Mouse (Mus musculus) liver, embryonic 15.5 days (tissue): ENCODE measurements around the gene Cul7. TPM values are rescaled to one million over a fixed set of nuclear protein-coding genes. Genes with fewer than 3 reads are reported as not detected.

Source experiments
- ATAC-seq: fragments of 200-750 bp; cut with Nextera tagmentation; 2 replicates; pipeline ENCODE4 v1.8.0; 2017; ENCODE audit warnings: moderate number of reproducible peaks, mild to moderate bottlenecking, moderate library complexity; ENCODE audit not compliant: insufficient read depth
- H3K27ac ChIP-seq: fragments of 300-500 bp; sonication (generic); replicated peaks from 2 replicates; pipeline ENCODE4 v1.5.1; 2015; ENCODE audit warnings: mild to moderate bottlenecking, inconsistent platforms
- H3K27me3 ChIP-seq: fragments of 300-500 bp; sonication (generic); 2 replicates; pipeline ENCODE4 v1.6.1; 2015; ENCODE audit warnings: mild to moderate bottlenecking, inconsistent platforms
- H3K36me3 ChIP-seq: fragments of 300-500 bp; sonication (generic); replicated peaks from 2 replicates; pipeline ENCODE4 v1.6.1; 2015; ENCODE audit warnings: moderate library complexity, mild to moderate bottlenecking, inconsistent platforms
- H3K4me1 ChIP-seq: fragments of 300-500 bp; sonication (generic); replicated peaks from 2 replicates; pipeline ENCODE4 v1.6.1; 2015; ENCODE audit warnings: inconsistent platforms
- H3K4me2 ChIP-seq: fragments of 300-500 bp; sonication (generic); 2 replicates; pipeline ENCODE4 v1.6.1; 2015; ENCODE audit warnings: moderate library complexity, mild to moderate bottlenecking, inconsistent platforms
- H3K4me3 ChIP-seq: fragments of 300-500 bp; sonication (generic); replicated peaks from 2 replicates; pipeline ENCODE4 v1.5.1; 2015; ENCODE audit warnings: mild to moderate bottlenecking, inconsistent platforms
- H3K9ac ChIP-seq: fragments of 300-500 bp; sonication (generic); 2 replicates; pipeline ENCODE4 v1.6.1; 2015; ENCODE audit warnings: moderate library complexity, mild to moderate bottlenecking, inconsistent platforms
- H3K9me3 ChIP-seq: fragments of 300-500 bp; sonication (generic); replicated peaks from 2 replicates; pipeline ENCODE4 v1.6.1; 2016; ENCODE audit warnings: inconsistent platforms
- WGBS: fragments of 180-500 bp; shearing (Covaris S2); methylation state at CpG from one replicate; pipeline ENCODE4 v1.1.7; 2015; ENCODE audit warnings: mixed read lengths; ENCODE audit not compliant: insufficient replicate concordance; 5-methylcytosine and 5-hydroxymethylcytosine counted together
- polyA plus RNA-seq: library from polyadenylated mRNA; unstranded; fragments of >200 nt; fragmentation: Nextera tagmentation; extraction: Ambion mirVana; gene quantifications from 2 replicates; pipeline ENCODE4 v1.2.1, GENCODE M21; 2015

Cul7 gene
- polyA plus RNA-seq, 1 experiment from 2014 or later = 9.7 TPM

DNA sequence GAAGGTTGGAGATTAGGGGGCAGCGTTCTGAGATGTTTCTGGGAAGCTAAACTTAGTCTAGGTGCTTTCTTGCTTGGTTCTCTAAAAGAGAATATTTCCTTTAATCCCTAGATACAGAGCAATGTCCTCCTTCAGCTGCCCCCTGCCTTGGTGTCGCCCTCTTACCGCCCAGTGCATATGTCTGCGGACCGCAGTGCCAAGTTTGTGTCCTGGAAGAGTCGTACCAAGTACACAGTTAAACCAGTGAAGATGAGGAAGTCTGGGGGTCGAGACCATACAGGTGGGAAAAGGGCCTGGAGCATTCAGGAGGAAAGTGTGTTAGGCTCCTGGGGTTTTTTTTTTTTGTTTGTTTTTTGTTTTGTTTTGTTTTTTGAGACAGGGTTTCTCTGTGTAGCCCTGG, 2.9 kb upstream of the Cul7 start:
- H3K9me3 ChIP-seq = no peaks in the 10 kb centered on the region
- H3K27me3 ChIP-seq = no peaks in the 10 kb centered on the region
- H3K9ac ChIP-seq = 0 out of 2 replicates have a peak overlapping the region, but pooled peaks have one; percentile 73
- no peak overlapping the region for H3K27ac ChIP-seq
- WGBS = 81% methylated on average over 7 of the region's 7 CpGs
- peak overlapping the region; percentile 92 for H3K4me2 ChIP-seq
- no peak for ATAC-seq
- H3K36me3 ChIP-seq = peaks cover 13% of the 10 kb centered on the region
- H3K4me3 ChIP-seq = peak overlapping the region; percentile 78; the same call in 1 of the 2 replicates
- H3K4me1 ChIP-seq = peaks cover 57% of the 10 kb centered on the region

DNA sequence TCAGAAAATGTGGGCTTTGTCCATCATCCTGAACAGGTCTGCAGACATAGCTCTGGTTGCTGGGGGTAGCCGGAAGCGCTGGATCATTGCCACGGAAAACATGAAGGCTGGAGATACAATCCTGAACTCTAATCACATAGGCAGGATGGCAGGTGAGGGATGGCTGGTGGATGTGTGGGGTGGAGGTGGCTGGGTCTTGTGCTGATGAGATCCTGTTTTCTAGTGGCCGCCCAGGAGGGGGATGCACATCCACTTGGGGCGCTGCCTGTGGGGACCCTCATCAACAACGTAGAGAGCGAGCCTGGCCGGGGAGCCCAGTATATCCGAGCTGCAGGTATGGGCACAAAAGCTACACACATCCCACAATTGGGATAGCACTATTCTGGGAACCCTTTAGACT, 1.7 kb upstream of the Cul7 start:
- Histone ChIP-seq H3K4me1 (peaks cover 63% of the 10 kb centered on the region), H3K9me3 (no peaks in the 10 kb centered on the region), H3K4me2 (no peak overlapping the region), H3K36me3 (peaks cover 24% of the 10 kb centered on the region), H3K27me3 (no peaks in the 10 kb centered on the region), H3K4me3 (no peak overlapping the region), H3K27ac (no peak overlapping the region), H3K9ac (no peak overlapping the region)
- 84% methylated on average over 9 of the region's 9 CpGs for WGBS
- no peak for ATAC-seq

DNA sequence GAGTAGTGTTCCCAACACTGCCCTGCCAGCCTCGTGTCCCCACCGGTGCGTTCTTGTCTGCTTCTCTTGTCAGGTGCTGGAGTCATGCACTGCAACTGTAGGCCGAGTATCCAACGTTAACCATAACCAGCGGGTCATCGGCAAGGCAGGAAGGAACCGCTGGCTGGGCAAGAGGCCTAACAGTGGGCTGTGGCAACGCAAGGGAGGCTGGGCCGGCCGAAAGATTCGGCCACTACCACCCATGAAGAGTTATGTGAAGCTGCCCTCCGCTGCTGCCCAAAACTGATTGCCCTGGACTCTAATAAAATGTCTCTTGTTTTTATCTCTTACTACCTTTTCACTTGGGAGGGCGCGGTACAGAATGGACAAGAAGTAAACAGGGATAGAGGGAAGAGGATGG, 326 bp upstream of the Cul7 start:
- Histone ChIP-seq H3K9me3 (no peaks in the 10 kb centered on the region), H3K27me3 (no peaks in the 10 kb centered on the region), H3K4me1 (peaks cover 53% of the 10 kb centered on the region), H3K4me3 (peak overlapping the region; percentile 74), H3K4me2 (peak overlapping the region; percentile 98), H3K9ac (peak overlapping the region; percentile 70), H3K36me3 (peaks cover 38% of the 10 kb centered on the region), H3K27ac (peak overlapping the region; percentile 85)
- 23% methylated on average over 15 of the region's 15 CpGs for WGBS
- ATAC-seq = no peak

DNA sequence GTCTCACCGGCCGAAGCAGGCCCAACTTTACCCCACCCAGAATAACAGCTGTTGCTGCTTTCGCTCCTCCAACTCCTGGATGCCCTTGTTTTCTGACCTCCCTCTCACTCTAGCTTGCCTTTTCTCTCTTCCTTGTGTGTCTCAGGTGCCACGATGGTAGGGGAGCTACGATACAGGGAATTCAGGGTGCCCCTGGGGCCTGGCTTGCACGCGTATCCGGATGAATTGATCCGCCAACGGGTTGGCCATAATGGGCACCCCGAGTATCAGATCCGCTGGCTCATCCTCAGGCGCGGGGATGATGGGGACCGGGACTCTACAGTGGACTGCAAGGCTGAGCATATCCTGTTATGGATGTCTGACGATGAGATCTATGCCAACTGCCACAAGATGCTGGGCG, 1.2 kb downstream of the Cul7 start:
- Histone ChIP-seq H3K9ac (peak overlapping the region; percentile 70; the same call in 1 of the 2 replicates), H3K27me3 (no peaks in the 10 kb centered on the region), H3K9me3 (no peaks in the 10 kb centered on the region), H3K4me3 (peak overlapping the region; percentile 74), H3K4me2 (peak overlapping the region; percentile 98), H3K27ac (0 out of 2 replicates have a peak overlapping the region, but pooled peaks have one; percentile 85), H3K36me3 (peaks cover 44% of the 10 kb centered on the region), H3K4me1 (peaks cover 52% of the 10 kb centered on the region)
- WGBS = 73% methylated on average over 17 of the region's 17 CpGs
- ATAC-seq = no peak

DNA sequence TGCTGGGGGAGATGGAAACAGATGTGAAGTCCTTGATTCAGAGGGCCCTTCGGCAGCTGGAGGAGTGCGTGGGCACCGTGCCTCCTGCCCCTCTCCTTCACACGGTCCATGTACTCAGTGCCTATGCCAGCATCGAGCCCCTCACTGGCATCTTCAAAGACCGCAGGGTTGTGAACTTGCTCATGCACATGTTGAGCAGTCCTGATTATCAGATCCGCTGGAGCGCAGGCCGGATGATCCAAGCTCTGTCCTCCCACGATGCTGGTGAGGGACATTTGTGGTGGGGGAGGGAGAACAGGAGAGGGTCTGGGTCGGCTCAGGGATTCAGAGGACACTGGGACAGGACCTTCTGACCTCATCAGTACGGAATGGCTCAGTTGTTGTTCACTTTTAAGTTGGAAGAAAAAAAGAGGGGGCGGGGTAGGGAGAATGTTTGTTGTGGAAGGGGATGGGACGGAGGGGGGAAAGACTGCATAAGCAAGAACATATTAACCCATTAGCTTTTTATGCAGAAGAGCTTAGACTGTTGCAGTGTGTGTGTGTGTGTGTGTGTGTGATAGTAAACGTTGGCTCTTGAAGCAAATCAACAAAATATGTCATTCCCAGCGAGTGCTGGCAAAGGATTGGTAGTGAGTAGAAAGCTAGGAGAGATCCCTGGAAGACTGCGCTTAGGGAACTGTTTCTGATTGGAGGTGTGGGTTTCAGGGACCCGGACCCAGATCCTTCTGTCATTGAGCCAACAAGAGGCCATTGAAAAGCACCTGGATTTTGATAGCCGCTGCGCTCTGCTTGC, 1.8 kb downstream of the Cul7 start:
- Histone ChIP-seq H3K9ac (no peak overlapping the region), H3K27ac (no peak overlapping the region), H3K4me3 (peak overlapping the region; percentile 74), H3K27me3 (no peaks in the 10 kb centered on the region), H3K4me1 (peaks cover 46% of the 10 kb centered on the region), H3K36me3 (peaks cover 48% of the 10 kb centered on the region), H3K9me3 (no peaks in the 10 kb centered on the region), H3K4me2 (peak overlapping the region; percentile 98)
- 73% methylated on average over 20 of the region's 20 CpGs for WGBS
- ATAC-seq = no peak

DNA sequence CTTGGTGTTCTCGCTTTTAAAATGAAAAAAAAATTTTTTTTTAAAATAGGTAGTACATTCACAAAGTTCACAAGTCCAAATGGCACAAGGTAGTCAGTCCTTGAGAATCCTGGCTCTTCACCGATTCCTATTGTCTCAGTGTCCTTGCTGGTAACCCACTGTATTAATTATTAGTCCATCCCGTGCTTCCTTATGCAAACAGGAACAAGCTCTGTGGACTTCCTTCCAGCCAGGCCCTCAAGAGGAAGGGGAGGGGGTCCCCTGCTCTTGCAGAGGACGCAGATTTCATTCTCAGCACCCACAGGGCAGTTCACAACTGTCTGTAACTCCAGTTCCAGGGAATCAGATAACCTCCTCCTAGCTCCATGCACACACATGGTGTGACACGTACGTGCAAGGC, 5.9 kb downstream of the Cul7 start:
- WGBS = 70% methylated on average over 6 of the region's 6 CpGs
- Histone ChIP-seq H3K36me3 (peaks cover 60% of the 10 kb centered on the region), H3K4me1 (peaks cover 24% of the 10 kb centered on the region), H3K27ac (no peak overlapping the region), H3K9ac (no peak overlapping the region), H3K9me3 (no peaks in the 10 kb centered on the region), H3K27me3 (no peaks in the 10 kb centered on the region), H3K4me3 (no peak overlapping the region), H3K4me2 (no peak overlapping the region)
- ATAC-seq = no peak

DNA sequence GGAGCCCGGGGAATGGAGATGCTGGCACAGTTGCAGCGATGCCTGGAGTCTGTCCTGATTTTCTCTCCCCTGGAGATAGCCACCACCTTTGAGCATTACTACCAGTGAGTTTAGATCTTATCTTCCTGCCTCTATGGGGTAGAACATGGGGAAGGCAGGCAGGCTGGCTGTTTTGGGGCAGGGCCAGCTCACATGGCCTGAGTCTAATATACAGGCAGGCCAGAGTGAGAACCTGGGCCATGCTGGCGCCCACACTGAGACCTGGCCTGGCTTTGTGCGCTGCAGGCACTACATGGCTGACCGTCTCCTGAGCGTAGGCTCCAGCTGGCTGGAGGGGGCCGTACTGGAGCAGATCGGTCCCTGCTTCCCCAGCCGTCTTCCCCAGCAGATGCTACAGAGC, 11.2 kb downstream of the Cul7 start:
- ATAC-seq = no peak
- H3K4me1 ChIP-seq = no peaks in the 10 kb centered on the region

DNA sequence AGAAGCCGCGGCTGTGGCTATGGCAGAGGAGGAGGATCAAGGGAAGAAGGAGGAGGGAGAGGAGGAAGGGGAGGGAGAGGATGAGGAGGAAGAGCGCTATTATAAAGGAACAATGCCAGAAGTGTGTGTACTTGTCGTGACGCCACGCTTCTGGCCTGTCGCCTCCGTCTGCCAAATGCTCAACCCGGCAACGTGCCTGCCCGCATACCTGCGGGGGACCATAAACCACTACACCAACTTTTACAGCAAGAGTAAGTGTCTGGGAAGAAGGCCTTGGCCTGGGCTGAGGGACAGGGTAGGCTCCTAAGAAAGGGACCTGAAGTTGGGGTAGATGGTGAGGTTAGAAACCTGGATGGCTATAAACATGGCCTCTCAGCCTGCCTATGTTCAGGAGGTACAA, 11.8 kb downstream of the Cul7 start:
- Histone ChIP-seq H3K9ac (no peak overlapping the region), H3K4me3 (no peak overlapping the region), H3K27ac (no peak overlapping the region), H3K4me2 (no peak overlapping the region), H3K4me1 (no peaks in the 10 kb centered on the region), H3K36me3 (peaks cover 73% of the 10 kb centered on the region), H3K9me3 (no peaks in the 10 kb centered on the region), H3K27me3 (no peaks in the 10 kb centered on the region)
- WGBS = 85% methylated on average over 12 of the region's 12 CpGs
- ATAC-seq = no peak

More for the DNA sequence above, 11.2 kb downstream of the Cul7 start:
- no peaks in the 10 kb centered on the region for H3K9me3 ChIP-seq
- WGBS = 87% methylated on average over 9 of the region's 9 CpGs
- H3K4me2 ChIP-seq = no peak overlapping the region
- H3K9ac ChIP-seq = no peak overlapping the region
- H3K4me3 ChIP-seq = no peak overlapping the region
- H3K27me3 ChIP-seq = no peaks in the 10 kb centered on the region
- H3K27ac ChIP-seq = no peak overlapping the region
- H3K36me3 ChIP-seq = peaks cover 73% of the 10 kb centered on the region

DNA sequence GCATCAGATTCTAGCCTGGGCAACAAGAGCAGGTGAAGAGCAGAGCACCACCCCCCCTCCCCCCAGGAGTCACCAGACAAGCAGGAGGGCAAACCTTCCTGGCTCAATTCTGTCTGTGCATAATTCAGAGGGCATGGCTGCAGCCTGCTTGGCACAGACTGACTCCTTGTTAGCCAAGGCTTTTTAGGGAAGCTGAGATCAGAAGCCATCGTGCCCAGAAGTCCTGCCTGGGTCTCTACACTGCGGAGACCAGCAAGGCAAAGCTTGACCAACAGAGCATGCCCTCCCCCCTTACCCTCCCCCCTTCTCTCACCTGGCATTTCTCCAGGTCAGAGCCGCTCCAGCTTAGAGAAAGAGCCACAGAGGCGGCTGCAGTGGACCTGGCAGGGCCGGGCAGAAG, 12.6 kb downstream of the Cul7 start:
- no peak overlapping the region for H3K4me3 ChIP-seq

DNA sequence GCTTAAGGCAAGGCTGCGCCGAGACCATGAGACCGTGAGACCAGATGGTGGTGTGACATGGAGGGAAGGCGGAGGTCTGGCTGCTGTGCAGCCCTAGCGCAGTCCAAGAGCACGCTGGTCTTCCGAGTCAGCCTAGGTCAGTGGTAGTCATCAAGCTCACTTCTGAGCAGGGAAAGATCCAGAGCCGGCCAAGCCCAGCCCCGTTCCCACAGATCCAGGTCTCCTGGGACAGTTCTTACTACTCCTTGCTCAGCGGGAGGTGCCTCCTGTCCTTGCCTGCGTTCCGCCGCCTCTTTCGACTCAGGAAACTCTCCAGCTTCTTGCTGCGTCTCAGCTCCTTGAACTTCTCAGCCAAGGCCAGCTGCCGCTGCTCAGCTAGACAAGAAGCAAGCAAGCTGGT, 17.6 kb downstream of the Cul7 start:
- H3K4me1 ChIP-seq = peaks cover 7% of the 10 kb centered on the region; the same call in 1 of the 2 replicates
- no peak for ATAC-seq
- H3K9ac ChIP-seq = no peak overlapping the region
- 88% methylated on average over 16 of the region's 16 CpGs for WGBS
- H3K27me3 ChIP-seq = no peaks in the 10 kb centered on the region
- H3K36me3 ChIP-seq = peaks cover 70% of the 10 kb centered on the region
- H3K4me3 ChIP-seq = no peak overlapping the region
- H3K9me3 ChIP-seq = no peaks in the 10 kb centered on the region
- no peak overlapping the region for H3K27ac ChIP-seq
- H3K4me2 ChIP-seq = no peak overlapping the region

More for the DNA sequence above, 12.6 kb downstream of the Cul7 start:
- H3K4me2 ChIP-seq = no peak overlapping the region
- peaks cover 72% of the 10 kb centered on the region for H3K36me3 ChIP-seq
- H3K4me1 ChIP-seq = no peaks in the 10 kb centered on the region
- H3K9ac ChIP-seq = no peak overlapping the region
- no peaks in the 10 kb centered on the region for H3K27me3 ChIP-seq
- H3K9me3 ChIP-seq = no peaks in the 10 kb centered on the region
- no peak overlapping the region for H3K27ac ChIP-seq
- 84% methylated on average over 5 of the region's 5 CpGs for WGBS
- no peak for ATAC-seq

DNA sequence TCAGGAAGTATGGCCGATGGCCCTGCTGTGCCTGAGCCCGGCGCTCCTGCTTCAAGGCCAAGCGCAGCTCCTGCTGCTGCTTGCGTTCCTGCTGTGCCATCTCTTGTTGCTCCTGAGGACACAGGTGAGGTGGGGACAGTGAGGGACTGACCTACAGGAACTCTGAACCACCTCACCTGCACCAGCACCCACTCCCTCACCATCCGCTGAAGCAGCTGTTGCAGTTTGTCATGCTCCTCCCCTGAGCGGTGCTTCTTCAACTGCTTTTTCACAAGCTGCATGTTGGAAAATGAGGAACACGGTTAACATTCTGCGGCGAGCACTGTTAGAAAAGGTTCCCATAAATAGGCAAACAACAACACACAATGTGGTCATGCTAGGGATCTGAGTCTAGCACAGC, 19.8 kb downstream of the Cul7 start:
- Histone ChIP-seq H3K9me3 (no peaks in the 10 kb centered on the region), H3K9ac (no peak overlapping the region), H3K4me2 (no peak overlapping the region), H3K27me3 (no peaks in the 10 kb centered on the region), H3K4me1 (peaks cover 27% of the 10 kb centered on the region), H3K36me3 (peaks cover 55% of the 10 kb centered on the region), H3K4me3 (no peak overlapping the region), H3K27ac (no peak overlapping the region)
- 90% methylated on average over 10 of the region's 10 CpGs for WGBS
- no peak for ATAC-seq
